Mouse (Mus musculus) kidney, embryonic 14.5 days (tissue): ENCODE results near the gene Ncdn. TPM values are rescaled to one million over a fixed set of nuclear protein-coding genes. Genes with fewer than 3 reads are reported as not detected.

ENCODE experiments used
- polyA plus RNA-seq: library from polyadenylated mRNA; unstranded; fragments of >200 nt; fragmentation: Nextera tagmentation; extraction: Ambion mirVana; gene quantifications from 2 replicates; pipeline ENCODE4 v1.2.1, GENCODE M21; 2014

Gene Ncdn
- polyA plus RNA-seq, 1 experiment from 2014 or later: 24.7 TPM

Other genes with a start within 250 kb of the Ncdn start
- gene Ago4, start 220.0 kb downstream of the Ncdn start, polyA plus RNA-seq: 1.3 and 1.9 TPM in 2 replicates
- 45.4 and 54.1 TPM in 2 replicates for gene Clspn, start 196.5 kb downstream of the Ncdn start, polyA plus RNA-seq
- 2.4 and 2.6 TPM in 2 replicates for gene 5730409E04Rik, start 143.6 kb downstream of the Ncdn start, polyA plus RNA-seq
- 510 and 601 TPM in 2 replicates for gene Psmb2, start 75.8 kb downstream of the Ncdn start, polyA plus RNA-seq
- not detected in 2 replicates for gene Tfap2e, start 17.2 kb downstream of the Ncdn start, polyA plus RNA-seq
- gene AU040320, start 106 bp upstream of the Ncdn start, polyA plus RNA-seq: 19.3 and 23.4 TPM in 2 replicates
- gene Zmym4, start 214.7 kb upstream of the Ncdn start, polyA plus RNA-seq: 27.6 and 28.9 TPM in 2 replicates